Mouse (Mus musculus): ENCODE data around the gene Nup133.

DNA sequence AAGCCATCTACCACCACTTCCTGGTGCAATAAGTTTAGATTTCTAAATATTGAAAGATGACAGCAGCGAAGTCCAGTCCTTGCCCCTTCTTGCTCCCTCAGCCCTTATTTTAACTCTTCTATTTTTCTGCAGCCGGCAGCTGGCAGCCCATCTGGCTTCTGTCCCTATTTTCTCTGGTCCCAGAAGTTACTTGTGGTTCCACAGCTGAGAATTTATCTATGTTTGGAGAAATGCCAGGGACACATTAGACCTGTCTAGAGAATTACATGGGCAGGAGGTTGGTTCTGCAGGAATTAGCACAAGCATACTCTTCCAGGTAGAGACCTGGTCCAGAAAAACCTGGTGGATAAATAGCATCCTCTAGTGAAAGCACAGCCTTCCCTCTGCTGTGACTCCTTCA lies 71.2 kb downstream of the Nup133 start:
- TF ChIP-seq TAL1 (IDR thresholded peaks at IDR 0.05; ENCODE audit: low read length) = no peak
- TF ChIP-seq GATA1 (IDR thresholded peaks at IDR 0.05; ENCODE audit: low read length) = no peak

Data from erythroblast, embryonic 14.5 days (primary cell).